ENCODE assay signal across 13 mouse cellular contexts in the genomic region with DNA sequence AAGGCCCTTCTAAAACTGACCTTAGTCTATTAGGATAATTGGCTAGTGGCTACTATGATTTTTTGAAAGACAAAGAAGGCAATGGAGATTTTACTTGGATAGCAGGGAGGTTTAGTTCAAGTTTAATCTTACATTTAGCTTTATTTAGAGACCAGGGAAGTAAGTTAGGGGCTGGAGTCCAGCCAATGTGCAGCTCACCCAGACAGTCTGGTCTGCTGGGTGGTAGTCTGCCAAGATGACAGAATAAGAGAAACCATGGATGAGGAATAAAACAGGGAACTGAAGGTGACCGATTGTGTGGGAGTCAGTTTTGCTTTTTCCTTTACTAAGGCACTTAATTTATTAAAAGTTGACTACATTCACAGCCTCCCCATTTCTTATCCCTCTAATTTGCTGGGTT. TPM values are rescaled to one million over a fixed set of nuclear protein-coding genes. Genes with fewer than 3 reads are reported as not detected.
A peak's percentile ranks its signal among the peaks of the same experiment; 100 is the strongest.
DNase-seq lines count a peak whose midpoint lies in the region; ATAC-seq and TF ChIP-seq lines count a peak whose summit lies in the region.
"Had no signal": no experiment of that assay in that cellular context is flagged by ENCODE, and none has a peak within 500 bp of the region (broad histone marks: within the 10 kb centered on the region; RNA-seq: fewer than 3 reads in every experiment).

No protein-coding gene starts in this region.

- no peaks in the 10 kb centered on the region for H3K9me3 ChIP-seq in heart, embryonic 13.5 days
- H3K9me3 ChIP-seq in heart, embryonic 11.5 days (replicated peaks; ENCODE audit: control insufficient read depth, low read length) = no peaks in the 10 kb centered on the region
- H3K9me3 ChIP-seq in stomach, postnatal 0 days (ENCODE audit: control insufficient read depth, low read length) = no peaks in the 10 kb centered on the region
- H3K9me3 ChIP-seq: intestine, embryonic 15.5 days had no signal

- no peaks in the 10 kb centered on the region for H3K36me3 ChIP-seq in heart, embryonic 13.5 days
- H3K36me3 ChIP-seq in heart, embryonic 11.5 days (ENCODE audit: control insufficient read depth, insufficient read depth, low read length) = no peaks in the 10 kb centered on the region
- H3K36me3 ChIP-seq in stomach, postnatal 0 days (ENCODE audit: control insufficient read depth, insufficient read depth, low read length) = no peaks in the 10 kb centered on the region
- H3K36me3 ChIP-seq: intestine, embryonic 15.5 days had no signal

- 70% methylated on average over 1 of the region's 1 CpGs for WGBS in heart, embryonic 13.5 days
- 94% methylated on average over 1 of the region's 1 CpGs for WGBS in heart, embryonic 11.5 days (ENCODE audit: insufficient replicate concordance)
- 65% methylated on average over 1 of the region's 1 CpGs for WGBS in stomach, postnatal 0 days

- 0 out of 2 replicates have a peak overlapping the region, but pooled peaks have one; percentile 34 for H3K27ac ChIP-seq in heart, embryonic 13.5 days (replicated peaks)
- H3K27ac ChIP-seq in heart, embryonic 11.5 days (ENCODE audit: low read depth, low read length) = no peak overlapping the region
- H3K27ac ChIP-seq in left cerebral cortex, adult 2 months = no peak overlapping the region
- no peak overlapping the region for H3K27ac ChIP-seq in stomach, postnatal 0 days (replicated peaks)
- H3K27ac ChIP-seq: intestine, embryonic 15.5 days; liver, embryonic 14.5 days had no signal

- H3K4me2 ChIP-seq in heart, embryonic 13.5 days = no peak overlapping the region
- H3K4me2 ChIP-seq in heart, embryonic 11.5 days = no peak overlapping the region
- no peak overlapping the region for H3K4me2 ChIP-seq in stomach, postnatal 0 days (replicated peaks; ENCODE audit: low read depth)
- H3K4me2 ChIP-seq: intestine, embryonic 15.5 days had no signal

- H3K4me1 ChIP-seq in heart, embryonic 13.5 days = peaks cover 28% of the 10 kb centered on the region
- peaks cover 13% of the 10 kb centered on the region for H3K4me1 ChIP-seq in heart, embryonic 11.5 days (ENCODE audit: control insufficient read depth, insufficient read depth, low read length)
- H3K4me1 ChIP-seq in stomach, postnatal 0 days (replicated peaks; ENCODE audit: control insufficient read depth, insufficient read depth) = 0 out of 2 replicates have a peak, but pooled peaks cover 6% of the 10 kb centered on the region

- no peak overlapping the region for H3K4me3 ChIP-seq in heart, embryonic 13.5 days
- no peak overlapping the region for H3K4me3 ChIP-seq in heart, embryonic 11.5 days (ENCODE audit: low read depth, low read length)
- H3K4me3 ChIP-seq in left cerebral cortex, adult 2 months = no peak overlapping the region
- no peak overlapping the region for H3K4me3 ChIP-seq in stomach, postnatal 0 days (ENCODE audit: low read depth, low read length)
- H3K4me3 ChIP-seq: intestine, embryonic 15.5 days had no signal

- no peak overlapping the region for H3K9ac ChIP-seq in heart, embryonic 13.5 days
- no peak overlapping the region for H3K9ac ChIP-seq in heart, embryonic 11.5 days (ENCODE audit: low read depth, low read length)
- no peak overlapping the region for H3K9ac ChIP-seq in stomach, postnatal 0 days (ENCODE audit: low read length)
- H3K9ac ChIP-seq: intestine, embryonic 15.5 days; liver, embryonic 14.5 days had no signal

- peak; percentile 34 for DNase-seq in left cerebral cortex, postnatal 4 days
- no peak for DNase-seq in left cerebral cortex, adult 2 months (ENCODE audit: extremely low spot score in 1 of 2, low spot score in 2 of 2)
- DNase-seq in NIH3T3 (ENCODE audit: low read depth) = peak; percentile 53
- DNase-seq in cerebellum, postnatal 10 days = peak; percentile 77
- no peak for DNase-seq in stomach, postnatal 0 days (ENCODE audit: low spot score)
- DNase-seq in ovary, adult 18-20 months (ENCODE audit: low spot score) = no peak
- DNase-seq: kidney, postnatal 14 days had no signal

- ATAC-seq in heart, embryonic 13.5 days (ENCODE audit: extremely low read depth, insufficient number of reproducible peaks, low FRiP score, low TSS enrichment) = no peak
- ATAC-seq in heart, embryonic 11.5 days (replicated peaks; ENCODE audit: insufficient number of reproducible peaks, low FRiP score, low TSS enrichment) = no peak
- no peak for ATAC-seq in stomach, postnatal 0 days (ENCODE audit: low FRiP score, low TSS enrichment)
- ATAC-seq: CD4-positive, CD25-positive, alpha-beta regulatory T cell, adult 4 months; intestine, embryonic 15.5 days; Patski had no signal

- intact Hi-C loops in left cerebral cortex, postnatal 4 days (cut with DNase I) = loop anchor here (10.0 kb wide), 1 partner anchor 197 kb away; a partner anchor contains a TSS
- intact Hi-C loops in left cerebral cortex, adult 2 months (cut with DNase I) = no loop called here

- TF ChIP-seq CTCF in left cerebral cortex, adult 2 months (IDR thresholded peaks at IDR 0.05) = no peak
- no peak for TF ChIP-seq CTCF in stomach, postnatal 0 days (IDR thresholded peaks at IDR 0.05; ENCODE audit: low read depth)

- no peaks in the 10 kb centered on the region for H3K27me3 ChIP-seq in heart, embryonic 13.5 days (replicated peaks)
- H3K27me3 ChIP-seq in heart, embryonic 11.5 days (ENCODE audit: control insufficient read depth, insufficient read depth, low read length) = no peaks in the 10 kb centered on the region
- H3K27me3 ChIP-seq in stomach, postnatal 0 days (ENCODE audit: control insufficient read depth, insufficient read depth, low read length) = no peaks in the 10 kb centered on the region
- H3K27me3 ChIP-seq: intestine, embryonic 15.5 days; Patski had no signal

- no peak for TF ChIP-seq EP300 in stomach, postnatal 0 days (optimal IDR thresholded peaks at IDR 0.05)

RNA-seq across cellular contexts. Expression of a gene that starts 52.1 kb away (rescaled TPM):
- 400 and 449 TPM in 2 replicates for polyA plus RNA-seq in heart, embryonic 13.5 days (2015; fragmentation: Nextera tagmentation; extraction: Ambion mirVana)
- 381 and 423 TPM in 2 replicates for polyA plus RNA-seq in heart, embryonic 11.5 days (2014; fragmentation: Nextera tagmentation; extraction: Ambion mirVana)
- total RNA-seq in left cerebral cortex, postnatal 4 days (2021) = 100 to 1,000 TPM; 238 to 243 TPM
- total RNA-seq in left cerebral cortex, adult 2 months (2021) = 100 to 1,000 TPM; 337 to 351 TPM
- 318 and 328 TPM in 2 replicates for polyA plus RNA-seq in stomach, postnatal 0 days (2015; fragmentation: Nextera tagmentation; extraction: Ambion mirVana)

Comparison
In these comparisons a context has a peak if more than half of its experiments do, and no peak if none do; other contexts are left out.
1. DNase-seq: peak in left cerebral cortex, postnatal 4 days (single experiment), NIH3T3 (single experiment) and cerebellum, postnatal 10 days (2 of 2); none in left cerebral cortex, adult 2 months (0 of 2), stomach, postnatal 0 days (single experiment) and ovary, adult 18-20 months (single experiment).